Mouse (Mus musculus): ENCODE measurements around the gene Psmc5.

The Psmc5 gene

DNA sequence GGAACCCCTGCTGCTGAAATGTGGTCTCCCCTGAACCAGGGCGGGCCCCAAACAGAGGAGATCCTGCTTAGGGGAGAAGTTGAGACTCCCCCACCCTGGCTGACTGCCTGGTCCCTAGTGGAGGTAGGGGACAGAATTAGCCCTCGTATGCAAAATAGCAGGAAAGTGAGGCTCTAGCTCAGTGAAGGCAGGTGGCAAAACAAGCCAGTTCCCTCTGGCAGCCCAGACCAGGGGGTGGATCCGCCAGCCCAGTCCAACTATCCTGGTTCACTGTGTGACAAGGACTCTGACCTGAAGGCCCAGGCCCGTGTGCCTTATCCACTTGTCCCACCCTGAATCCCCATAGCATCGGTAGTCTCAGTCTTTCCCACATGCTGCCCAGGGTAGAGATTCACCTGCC lies 54.2 kb downstream of the Psmc5 start:
- DNase-seq = no peak

Data from kidney, adult 9 months (tissue).